Mouse (Mus musculus) small intestine, adult 2 months (tissue): ENCODE data around the gene B4galt2.

ENCODE experiments used
- CTCF ChIP-seq: fragments of 200-500 bp; IDR thresholded peaks from 2 replicates; pipeline ENCODE4 v1.5.1; 2012; ENCODE audit warnings: low read depth, mild to moderate bottlenecking, control low read depth, inconsistent platforms, low read length, moderate library complexity, mixed read lengths; ENCODE audit not compliant: insufficient replicate concordance, insufficient read length; ENCODE audit errors: extremely low read depth
- POLR2A ChIP-seq: fragments of 200-500 bp; IDR thresholded peaks from 2 replicates; pipeline ENCODE4 v1.6.1; 2012; ENCODE audit warnings: low read depth, mild to moderate bottlenecking, control low read depth, inconsistent platforms, low read length, moderate library complexity

DNA sequence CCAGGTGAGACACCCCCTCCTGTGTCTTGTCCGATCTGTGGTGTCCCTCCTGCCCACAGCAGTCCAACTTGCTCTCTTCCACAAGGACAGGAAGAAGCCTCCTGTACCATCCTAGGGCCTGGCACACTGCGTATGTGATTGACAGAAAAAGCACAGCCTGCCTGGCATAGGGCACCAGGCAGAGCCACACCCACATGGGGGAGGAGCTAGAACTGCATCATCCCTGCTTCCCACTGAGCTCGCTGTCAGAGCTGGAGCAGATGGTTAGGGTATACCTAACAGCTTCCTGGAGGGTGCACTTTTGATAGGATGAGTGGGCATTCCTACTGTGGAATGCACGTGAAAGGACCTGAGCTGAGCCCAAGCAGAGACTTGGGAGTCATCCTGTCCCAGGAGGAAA lies 20.5 kb downstream of the B4galt2 start:
- TF ChIP-seq POLR2A, result no peak
- TF ChIP-seq CTCF, result no peak
